Mouse (Mus musculus): ENCODE results near the gene Pik3cd.
"Not testable (repeated sequence)": the region's sequence is repeated elsewhere in the genome, so short reads cannot be mapped to it uniquely, and the experiment has no call there.

The Pik3cd gene

DNA sequence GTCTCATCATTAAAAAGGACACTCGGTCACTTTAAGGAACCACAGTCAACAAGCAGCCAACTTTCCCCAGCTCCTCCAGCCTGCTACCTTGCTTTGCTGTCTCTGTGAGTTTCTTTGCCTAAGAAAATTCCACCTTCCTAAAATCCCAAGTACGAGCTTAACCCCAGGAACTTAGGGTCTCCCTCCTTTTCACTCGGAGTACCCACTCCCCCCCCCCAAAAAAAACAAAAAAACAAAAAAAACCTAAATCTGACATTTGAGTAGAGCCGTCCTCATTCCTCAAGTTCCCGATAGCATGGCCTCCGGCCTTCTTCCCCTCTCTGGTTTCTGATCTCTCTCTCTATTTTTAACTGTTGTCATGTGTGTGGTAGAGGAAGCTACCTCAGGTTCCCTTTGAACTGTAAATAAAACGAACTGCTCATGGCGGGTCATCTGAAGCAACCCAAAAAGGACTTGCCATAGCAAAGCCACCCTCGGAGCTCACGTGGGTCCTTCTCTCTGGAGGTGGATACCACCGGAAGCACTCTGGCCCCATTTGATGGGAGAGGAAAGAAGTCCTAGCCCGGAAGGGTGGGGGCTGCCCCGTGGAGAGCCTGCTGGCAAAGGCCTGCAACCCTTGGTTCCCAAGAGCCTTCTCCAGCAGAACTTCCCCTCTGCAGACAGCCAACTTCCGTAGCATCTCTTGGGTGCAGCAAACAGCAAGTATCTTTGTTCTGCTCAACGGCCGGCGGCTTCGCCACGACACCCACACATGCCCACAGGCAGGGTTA, at the start of gene Pik3cd:
Gene Pik3cd (minus strand): TSS at position 362 of the 770 bp plus-strand sequence.
- in situ Hi-C loops (cut with MboI, MseI): no loop called here

DNA sequence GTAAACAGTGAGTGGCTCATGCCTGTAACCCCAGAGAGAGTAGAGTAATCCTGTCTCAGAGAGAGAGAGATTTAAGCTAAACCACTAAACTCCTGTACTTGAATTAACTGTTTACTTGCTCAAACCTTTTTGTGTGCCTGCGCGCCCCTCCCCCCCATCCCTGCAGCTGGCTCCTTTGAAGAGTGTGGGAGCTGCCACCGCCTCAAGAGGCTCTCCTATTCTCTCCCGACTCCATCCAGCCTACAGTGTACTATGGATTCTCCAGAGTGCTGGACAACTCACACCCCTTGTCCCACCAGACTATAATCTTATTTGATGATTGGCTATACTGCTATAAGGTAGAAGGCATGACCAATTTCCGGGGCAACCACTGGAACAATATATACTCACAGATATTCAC, 48.3 kb upstream of the Pik3cd start:
- in situ Hi-C loops (cut with MboI, MseI): no loop called here

DNA sequence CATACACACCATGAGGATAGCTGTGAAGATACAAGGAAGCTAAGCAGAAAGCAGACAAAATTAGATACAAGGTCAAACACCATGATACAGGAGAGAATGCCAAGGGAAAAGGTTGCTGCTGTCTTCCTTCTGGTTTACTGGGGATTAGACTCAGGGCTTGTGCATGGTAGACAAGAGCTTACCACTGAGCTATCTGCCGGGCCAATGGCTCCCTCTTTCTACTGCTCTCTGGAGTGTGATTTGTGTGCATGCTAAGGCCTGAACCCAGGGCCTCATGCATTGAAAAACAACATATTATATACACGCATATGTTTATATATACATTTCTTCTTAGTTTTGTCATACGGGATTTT, 47.3 kb upstream of the Pik3cd start:
- in situ Hi-C loops (cut with MboI, MseI): not testable (repeated sequence)

DNA sequence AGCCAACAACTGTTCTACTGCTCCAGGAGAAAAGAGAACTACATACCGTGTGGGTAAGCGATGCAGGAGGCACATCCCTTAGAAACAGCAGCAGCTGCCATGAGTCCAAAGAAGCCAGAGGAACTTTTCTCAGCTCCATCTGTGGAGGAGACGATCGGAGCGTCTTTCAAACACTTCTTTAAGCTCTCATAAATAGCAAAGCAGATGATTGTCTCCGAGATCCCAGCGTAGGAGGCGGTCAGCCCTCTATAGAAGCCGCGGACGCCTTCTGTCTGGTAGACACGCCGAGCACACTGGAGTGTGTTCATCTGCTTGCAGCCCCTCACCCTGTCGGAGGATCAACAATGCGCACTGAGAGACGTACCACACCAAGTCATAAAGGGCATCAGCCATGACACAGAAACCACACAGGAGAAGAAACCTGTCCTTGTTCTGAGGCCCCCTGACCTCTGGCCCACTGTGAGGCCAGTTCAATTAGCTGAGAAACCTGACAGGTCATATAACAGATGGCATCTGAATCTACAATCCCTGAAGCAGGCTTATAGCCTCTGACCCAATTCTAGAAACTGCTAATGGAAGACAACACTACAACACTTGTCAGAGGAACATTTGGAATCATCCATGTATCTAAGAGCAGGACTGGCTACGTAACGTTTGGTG, 46.8 kb upstream of the Pik3cd start:
- in situ Hi-C loops (cut with MboI, MseI): no loop called here

DNA sequence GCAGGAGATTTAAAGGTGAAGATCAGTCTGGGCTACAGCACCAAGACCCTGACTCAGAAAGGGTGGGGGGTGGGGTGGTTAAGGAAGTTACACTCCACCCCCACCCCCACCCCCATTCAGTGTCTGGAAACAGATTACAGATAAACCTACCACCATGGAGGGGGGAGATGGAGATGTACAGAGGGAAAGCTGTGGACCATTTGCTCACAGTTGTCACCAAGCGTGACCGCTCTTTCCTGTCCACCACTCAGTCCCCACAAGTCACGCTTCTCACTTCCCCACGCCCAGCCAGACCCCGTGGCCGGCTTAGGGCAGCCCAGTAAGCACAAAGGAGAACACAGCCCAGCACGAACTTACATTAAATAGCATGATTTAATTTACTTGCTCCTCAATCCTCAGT, 41.7 kb upstream of the Pik3cd start:
- in situ Hi-C loops (cut with MboI, MseI): no loop called here

DNA sequence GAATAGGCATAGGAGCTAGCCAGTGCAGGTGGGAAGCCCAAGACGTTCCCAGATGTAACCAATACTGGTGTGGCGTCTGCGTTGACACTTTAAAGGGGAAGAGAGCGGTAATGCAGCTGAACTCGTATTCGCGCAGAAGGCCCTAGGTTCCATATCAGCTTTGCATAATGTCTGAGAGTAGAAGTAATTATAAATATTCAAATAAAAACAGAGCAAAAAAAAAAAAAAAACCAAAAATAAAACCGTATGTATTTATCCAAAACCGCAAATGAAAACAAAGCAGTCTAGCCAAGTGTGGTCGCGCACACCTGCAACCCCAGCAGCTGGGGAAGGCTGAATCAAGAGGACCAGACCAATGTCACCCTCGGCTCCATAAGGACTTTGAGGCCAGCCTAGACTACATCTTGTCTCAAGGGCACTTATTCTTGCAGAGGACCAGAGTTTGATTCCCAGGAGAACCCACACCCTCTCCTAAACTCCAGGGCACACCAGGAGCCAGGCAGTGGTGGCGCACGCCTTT, 39.7 kb upstream of the Pik3cd start:
- in situ Hi-C loops (cut with MboI, MseI): no loop called here

DNA sequence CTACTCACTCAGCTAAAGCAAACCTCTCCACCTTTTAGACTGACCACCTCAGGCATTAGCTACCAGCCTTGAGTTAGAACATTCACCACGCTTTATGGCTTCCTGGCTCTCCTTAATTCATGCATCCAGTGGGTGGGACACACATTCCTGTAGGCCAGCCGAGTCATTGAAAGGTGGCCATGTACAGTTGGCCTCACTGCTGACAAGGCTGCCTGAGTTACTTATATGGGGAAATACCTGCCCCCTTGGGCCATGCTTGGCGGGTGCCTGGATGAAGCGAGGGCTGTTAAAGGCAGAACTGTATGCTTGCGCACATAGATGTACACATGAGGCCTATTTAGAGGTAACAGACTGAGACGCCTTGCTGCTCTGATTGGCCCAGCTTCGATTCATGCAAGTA, 37.9 kb upstream of the Pik3cd start:
- in situ Hi-C loops (cut with MboI, MseI): no loop called here

DNA sequence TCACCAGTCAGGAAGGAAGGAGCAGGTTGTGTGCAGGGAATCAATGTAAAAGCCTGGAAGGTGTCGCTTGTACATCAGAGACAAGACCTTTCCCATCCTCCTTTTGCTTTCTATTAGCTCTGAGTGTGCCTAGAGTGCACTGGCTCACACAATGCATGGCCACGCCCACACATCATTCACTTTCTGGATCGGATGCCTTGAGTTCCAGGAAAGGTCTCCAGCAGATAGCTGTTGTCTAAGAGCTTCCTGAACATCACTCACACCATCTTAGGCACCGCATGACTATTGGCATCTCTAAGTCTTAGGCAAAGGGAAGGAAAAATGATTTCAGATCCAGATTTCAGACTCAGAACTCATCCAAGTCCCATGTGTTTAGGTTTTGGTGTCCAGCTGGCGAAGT, 37.1 kb upstream of the Pik3cd start:
- in situ Hi-C loops (cut with MboI, MseI): no loop called here

DNA sequence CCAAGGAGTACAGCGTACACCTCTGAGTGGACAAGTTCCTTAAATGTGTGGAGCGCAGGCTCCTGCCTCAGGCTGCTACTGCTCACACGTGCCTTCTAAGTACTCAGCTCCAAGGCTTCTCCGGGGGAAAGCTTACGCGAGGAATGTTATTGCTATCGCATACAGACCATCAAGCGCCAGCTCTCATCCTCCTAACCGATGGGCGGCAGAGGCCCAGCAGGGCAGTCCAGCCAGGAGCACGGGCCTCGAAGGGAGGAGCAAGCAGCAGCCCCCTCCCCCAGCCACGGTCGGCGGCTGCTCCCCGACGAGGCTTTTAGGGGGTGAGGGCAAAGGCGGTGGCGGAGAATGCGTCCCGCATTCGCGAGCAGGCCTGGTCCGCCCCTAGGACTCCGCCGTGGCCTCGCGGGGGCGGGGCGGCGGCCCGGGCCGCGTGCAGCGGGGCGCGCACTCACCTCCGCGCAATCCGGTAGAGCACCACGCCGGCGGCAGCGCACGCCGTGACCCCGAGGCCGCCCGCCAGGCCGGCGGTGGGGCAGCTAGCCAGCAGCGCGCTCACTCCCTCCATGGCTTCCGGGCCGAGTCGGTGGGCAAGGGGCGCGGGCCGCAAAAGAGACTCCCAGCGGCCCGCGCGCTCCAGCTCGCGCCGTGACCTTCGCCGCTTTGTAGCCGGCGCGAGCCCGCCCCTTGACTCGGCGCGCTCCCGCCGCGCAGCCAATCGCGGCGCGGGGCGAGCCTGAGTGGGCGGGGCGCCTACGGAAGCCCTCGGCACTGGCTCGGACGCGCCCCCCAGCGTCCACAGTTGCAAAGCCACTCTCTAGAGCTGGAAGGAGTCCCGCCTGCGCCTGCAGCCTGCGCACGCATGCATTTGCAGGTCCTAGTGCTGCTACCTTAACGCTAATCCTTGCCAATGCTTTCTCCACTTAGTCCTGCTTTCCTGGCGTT, 35.3 kb upstream of the Pik3cd start, which contains the start of gene Tmem201:
Gene Tmem201 (minus strand): TSS at position 662 of the 942 bp plus-strand sequence.
- in situ Hi-C loops (cut with MboI, MseI): no loop called here

DNA sequence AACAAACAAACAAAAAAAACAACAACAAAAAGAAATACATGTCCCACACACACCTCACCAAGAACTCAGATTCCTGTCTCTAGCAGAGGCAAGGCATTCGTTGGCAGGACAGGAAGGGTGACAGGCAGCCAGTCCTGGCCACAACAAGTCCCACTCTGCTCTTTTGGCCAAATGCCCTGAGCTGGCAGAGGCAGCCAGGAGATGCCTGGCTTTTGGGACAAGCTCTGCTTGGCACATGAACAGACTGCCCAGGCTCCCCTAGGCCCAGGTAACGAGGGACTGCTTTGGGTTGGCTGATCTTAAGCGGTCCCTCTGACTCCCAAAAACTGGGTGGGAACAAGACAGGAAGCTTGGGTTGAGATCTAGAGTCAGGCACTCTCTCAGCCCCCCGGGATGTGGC, 34.2 kb upstream of the Pik3cd start:
- in situ Hi-C loops (cut with MboI, MseI): no loop called here

DNA sequence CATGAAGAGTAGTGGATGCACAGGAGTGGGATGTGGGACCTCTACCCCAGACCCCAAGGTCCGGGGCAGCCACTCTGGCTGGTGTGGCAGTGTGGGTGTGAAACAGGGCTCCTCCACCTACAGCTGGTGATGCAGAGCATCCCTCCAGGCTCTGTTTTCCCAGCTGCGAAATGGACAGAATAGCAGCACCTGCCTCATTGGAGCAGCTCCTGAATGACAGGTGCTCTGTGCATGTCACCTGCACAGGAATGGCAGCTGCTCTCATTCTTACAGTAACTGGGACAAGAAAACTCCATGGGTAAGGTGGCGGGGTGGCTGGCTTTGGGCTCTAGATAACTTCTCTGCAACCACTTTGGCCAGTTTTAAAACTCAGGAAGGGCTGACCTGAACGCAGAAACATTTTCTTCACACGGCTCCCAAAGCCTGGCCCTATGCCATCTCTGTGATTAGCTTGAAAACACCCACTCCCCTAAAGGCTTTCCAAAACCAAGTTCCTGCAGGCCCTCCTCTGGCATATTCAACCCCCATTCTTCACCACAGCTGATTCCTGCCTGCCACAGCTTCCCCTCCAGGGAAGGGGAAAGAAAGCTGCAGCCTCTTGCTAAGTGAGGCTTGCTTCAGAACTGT, 33.4 kb upstream of the Pik3cd start:
- in situ Hi-C loops (cut with MboI, MseI): no loop called here

DNA sequence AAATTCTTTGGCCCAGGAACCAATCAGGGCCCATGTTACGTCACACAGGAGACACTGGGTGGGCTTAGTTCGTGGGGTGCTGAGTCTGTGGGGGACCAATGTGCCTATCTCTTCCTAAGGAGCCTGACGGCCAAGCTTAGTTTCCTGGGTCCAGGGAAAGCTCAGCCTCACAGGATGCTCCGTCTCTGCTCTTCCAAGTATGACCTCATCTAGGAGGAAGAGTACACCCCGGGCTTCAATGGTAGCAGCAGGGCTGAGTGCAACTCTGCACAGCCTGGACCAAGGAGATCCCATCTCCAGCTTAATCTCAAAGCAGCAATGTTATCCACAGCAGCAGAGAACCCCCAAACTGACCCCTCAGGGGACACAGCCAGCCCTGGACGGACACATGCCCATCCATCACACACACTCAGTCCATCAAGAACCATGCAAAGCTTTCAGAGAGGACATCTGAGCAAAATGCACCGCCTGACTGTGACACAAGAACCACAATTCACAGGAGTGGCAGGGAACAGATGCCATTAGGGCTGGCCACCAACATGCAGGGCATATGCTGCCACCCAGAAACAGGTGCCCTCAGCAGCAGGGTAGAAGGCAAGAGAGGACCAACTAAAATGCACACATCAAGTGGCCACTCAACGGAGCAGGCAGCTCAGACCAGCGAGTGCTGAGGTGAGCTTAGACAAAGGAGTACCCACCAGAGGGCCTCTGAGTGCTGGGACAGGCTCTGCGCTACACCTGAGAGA, 32.5 kb upstream of the Pik3cd start:
- in situ Hi-C loops (cut with MboI, MseI): no loop called here

DNA sequence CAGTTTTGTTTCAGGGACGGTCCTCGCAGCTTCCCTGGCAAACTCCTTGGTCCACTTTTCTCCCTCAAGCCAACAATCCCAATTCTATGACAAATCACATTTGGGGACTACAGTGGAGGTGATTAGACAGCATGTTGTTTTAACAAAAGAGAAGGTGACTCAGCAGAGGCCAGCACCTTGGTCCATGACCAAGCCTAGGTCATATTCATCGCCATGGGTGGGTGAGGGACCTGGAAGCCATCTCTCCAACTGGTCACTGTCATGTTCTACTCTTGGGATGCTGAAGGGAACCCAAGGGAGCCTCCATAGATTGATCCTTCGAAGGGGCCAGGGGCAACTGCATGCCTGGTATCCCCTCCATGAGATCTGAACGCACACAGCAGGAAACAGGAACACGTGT, 31.9 kb upstream of the Pik3cd start:
- in situ Hi-C loops (cut with MboI, MseI): no loop called here

DNA sequence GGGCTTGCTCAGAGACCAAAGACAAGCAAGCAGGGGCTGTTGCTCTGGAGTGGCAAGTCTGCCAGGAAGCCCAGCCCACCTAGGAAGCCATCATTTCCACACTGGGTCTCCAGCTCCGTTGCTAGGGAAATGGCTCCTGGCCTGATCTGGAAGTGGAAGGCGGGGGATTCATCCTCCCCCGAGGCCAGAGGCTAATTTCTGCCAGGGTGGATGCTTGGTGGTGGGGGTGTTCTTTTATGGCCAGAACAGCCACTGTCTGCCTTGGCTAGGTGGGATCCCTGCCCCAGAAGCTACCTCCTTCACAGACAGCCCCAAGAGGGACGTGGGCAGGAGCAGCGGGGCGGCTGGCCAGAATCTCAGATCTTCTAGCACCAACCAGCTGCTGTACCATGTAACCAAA, 31.4 kb upstream of the Pik3cd start:
- in situ Hi-C loops (cut with MboI, MseI): no loop called here

DNA sequence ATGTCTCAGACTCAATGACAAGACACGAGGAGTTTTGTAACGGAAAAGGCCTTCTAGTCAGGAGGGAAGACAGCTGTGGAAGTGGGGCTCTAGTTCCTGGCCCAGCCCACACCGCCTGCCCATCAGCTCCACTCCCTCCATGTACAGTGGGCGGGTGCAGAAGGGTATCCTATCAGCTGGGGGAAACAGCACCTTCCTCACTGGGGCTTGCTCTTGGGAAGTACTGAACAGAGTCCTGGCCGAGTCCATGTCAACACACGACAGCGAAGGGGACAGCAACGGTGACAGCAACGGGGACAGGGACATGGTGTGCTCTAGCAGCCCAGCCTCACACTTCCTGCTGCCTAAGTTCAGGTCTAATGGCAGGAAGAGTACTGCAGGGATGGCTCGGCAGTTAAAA, 30.4 kb upstream of the Pik3cd start:
- in situ Hi-C loops (cut with MboI, MseI): no loop called here

DNA sequence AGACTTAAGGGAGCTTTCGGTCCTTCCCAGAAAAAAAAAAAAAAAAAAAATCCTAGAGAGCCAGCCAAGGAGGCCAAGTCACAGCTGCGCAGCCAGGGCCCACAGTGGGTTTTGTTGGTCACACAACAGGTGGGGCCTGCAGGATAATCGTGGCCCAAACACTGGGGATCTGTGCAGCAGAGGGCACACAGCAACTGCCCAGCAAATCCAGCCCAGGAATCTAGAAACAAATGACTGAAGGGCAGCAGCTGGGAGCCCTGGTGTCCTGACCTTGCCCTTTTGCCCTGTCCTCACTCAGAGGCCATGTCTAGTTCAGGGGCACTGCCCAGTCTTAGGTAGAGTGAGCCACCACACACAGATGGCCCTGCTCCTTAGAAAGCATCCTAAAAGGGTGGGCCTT, 29.9 kb upstream of the Pik3cd start:
- in situ Hi-C loops (cut with MboI, MseI): no loop called here

DNA sequence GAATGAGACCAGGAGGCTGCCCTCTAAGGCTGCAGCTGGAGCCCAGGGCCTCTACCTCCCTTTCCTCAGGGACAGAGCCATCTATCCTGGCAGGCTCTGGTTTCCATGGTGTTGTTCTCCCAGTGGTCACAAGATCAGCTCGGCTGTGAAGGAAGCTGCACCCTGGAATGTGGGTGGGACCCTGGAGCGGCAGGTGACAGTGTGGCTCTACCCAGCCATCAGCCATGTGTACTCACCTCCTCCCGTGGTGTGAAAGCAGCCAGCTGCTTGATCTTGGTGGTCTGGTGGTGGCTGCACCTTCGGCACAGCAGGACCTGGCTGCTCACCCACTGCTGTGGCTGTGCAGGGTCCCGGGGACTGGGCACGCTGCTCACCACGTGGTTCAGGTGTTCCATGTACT, 28.5 kb upstream of the Pik3cd start:
- in situ Hi-C loops (cut with MboI, MseI): no loop called here

DNA sequence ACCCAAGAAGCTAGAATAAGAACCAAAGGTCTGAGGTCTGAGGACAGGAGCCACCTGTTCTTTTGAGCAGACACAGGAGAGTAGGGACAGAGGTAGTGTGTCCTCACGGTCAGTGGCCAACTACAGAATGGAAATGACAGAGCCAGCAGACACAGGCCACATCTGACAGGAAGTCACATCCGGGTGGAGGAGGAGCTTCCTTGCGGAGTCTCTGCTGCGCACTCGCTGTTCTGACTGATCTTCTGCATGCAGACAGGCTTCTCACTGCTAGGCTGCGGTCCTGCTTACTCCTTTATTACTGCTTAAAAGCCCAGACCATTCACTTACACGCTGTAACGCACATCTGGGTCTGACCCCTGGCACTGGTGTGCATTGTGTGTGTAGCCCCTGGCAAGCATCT, 26.4 kb upstream of the Pik3cd start:
- in situ Hi-C loops (cut with MboI, MseI): no loop called here

DNA sequence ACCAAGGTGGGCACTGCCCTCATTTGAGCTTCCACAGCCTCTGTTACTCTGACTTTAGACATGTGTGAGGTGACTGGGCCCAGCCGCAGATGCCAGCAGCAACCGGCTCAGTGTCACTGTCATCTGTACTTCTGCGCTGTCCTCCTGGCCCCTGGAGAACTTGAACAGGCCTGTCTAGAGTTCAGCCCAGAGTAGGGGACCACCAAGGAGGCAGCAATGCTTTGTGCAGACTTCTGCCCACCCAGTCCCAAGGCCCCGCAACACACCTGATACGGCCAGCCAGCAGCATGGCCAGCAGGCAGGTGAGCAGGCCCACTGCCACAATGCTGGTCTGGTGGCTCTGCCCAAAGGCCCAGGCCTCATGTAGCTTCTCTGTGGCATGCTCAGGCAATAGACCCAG, 25.3 kb upstream of the Pik3cd start:
- in situ Hi-C loops (cut with MboI, MseI): no loop called here

DNA sequence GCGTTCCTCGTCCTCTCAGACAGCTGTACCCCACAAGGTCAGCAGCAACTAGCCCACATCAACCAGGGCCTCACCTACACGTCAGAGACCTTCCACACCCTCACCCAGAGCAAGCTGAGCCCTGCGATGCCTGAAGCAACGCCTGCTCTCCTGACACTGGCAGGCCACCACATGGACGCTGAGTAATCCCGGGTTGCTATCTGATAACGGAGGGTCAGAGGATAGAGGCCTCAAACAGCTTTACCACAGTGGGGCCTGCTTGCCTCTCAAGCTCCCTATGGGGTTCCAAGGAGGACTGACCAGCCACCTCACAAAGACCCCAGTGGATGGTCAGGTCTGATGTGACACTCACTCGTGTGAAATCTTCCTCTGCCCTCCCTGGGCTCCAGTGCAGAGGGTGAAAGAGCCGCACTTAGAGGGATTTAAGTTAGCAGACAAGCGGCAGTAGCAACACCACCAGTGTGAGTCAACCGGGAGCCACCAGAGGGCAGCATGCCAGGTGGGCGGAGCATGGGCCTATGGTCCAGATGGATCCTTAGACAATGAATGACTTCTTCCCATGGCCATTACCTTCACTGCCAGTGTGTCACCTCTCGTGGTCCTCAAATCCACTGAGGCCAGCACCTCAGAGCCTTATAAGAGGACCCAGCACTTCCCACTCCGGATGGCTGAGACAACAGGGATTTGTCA, 23.4 kb upstream of the Pik3cd start:
- in situ Hi-C loops (cut with MboI, MseI): no loop called here
